Mouse (Mus musculus) embryonic facial prominence, embryonic 10.5 days (tissue): Measurements from ENCODE around the gene Tfap2b. TPM values are rescaled to one million over a fixed set of nuclear protein-coding genes. Genes with fewer than 3 reads are reported as not detected.

ENCODE experiments used
- DNase-seq: peaks from one replicate; pipeline ENCODE4 v3.0.0-alpha.2; 2017; ENCODE audit warnings: low spot score
- H3K27ac ChIP-seq: fragments of 300-500 bp; sonication (generic); replicated peaks from 2 replicates; pipeline ENCODE4 v1.5.1; 2016; ENCODE audit warnings: mild to moderate bottlenecking
- H3K27me3 ChIP-seq: fragments of 300-500 bp; sonication (generic); replicated peaks from 2 replicates; pipeline ENCODE4 v1.6.1; 2016; ENCODE audit warnings: low read depth, mild to moderate bottlenecking; ENCODE audit not compliant: poor library complexity, severe bottlenecking
- H3K36me3 ChIP-seq: fragments of 300-500 bp; sonication (generic); replicated peaks from 2 replicates; pipeline ENCODE4 v1.6.1; 2016; ENCODE audit warnings: mild to moderate bottlenecking, moderate library complexity
- H3K4me1 ChIP-seq: fragments of 300-500 bp; sonication (generic); 2 replicates; pipeline ENCODE4 v1.6.1; 2016
- H3K4me3 ChIP-seq: fragments of 300-500 bp; sonication (generic); 2 replicates; pipeline ENCODE4 v1.5.1; 2016; ENCODE audit warnings: mild to moderate bottlenecking, moderate library complexity
- H3K9me3 ChIP-seq: fragments of 300-500 bp; sonication (generic); 2 replicates; pipeline ENCODE4 v1.6.1; 2016; ENCODE audit warnings: mild to moderate bottlenecking
- WGBS: fragments of 180-500 bp; shearing (Covaris S2); methylation state at CpG from one replicate; pipeline ENCODE4 v1.1.7; 2016; 5-methylcytosine and 5-hydroxymethylcytosine counted together
- polyA plus RNA-seq: library from polyadenylated mRNA; unstranded; fragments of >200 nt; fragmentation: Nextera tagmentation; extraction: Ambion mirVana; gene quantifications from 2 replicates; pipeline ENCODE4 v1.2.1, GENCODE M21; 2016

Tfap2b gene
- polyA plus RNA-seq, 1 experiment from 2014 or later, result 38.3 TPM

DNA sequence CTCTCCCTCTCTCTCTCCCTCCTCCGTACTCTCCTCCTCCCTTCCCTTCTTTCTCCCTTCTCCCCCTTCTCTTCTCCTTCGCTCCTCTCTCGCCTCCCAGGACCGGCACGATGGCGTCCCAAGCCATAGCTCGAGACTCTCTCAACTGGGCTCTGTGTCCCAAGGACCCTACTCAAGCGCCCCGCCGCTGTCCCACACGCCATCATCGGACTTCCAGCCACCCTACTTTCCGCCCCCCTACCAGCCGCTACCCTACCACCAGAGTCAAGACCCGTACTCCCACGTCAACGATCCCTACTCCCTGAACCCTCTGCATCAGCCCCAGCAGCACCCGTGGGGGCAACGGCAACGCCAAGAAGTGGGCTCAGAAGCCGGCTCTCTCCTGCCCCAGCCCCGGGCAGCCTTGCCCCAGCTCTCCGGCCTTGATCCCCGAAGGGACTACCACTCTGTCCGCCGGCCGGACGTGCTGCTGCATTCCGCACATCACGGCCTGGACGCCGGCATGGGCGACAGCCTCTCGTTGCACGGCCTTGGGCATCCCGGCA, 5.2 kb downstream of the Tfap2b start:
- Histone ChIP-seq H3K36me3 (no peaks in the 10 kb centered on the region), H3K4me1 (peaks cover 16% of the 10 kb centered on the region), H3K27me3 (peaks cover 100% of the 10 kb centered on the region), H3K4me3 (peak overlapping the region; percentile 59), H3K9me3 (no peaks in the 10 kb centered on the region), H3K27ac (peak overlapping the region; percentile 87)
- DNase-seq, result peak; percentile 56
- under 1% methylated on average over 36 of the region's 36 CpGs for WGBS

- DNase-seq, result no peak
- Histone ChIP-seq H3K9me3 (no peaks in the 10 kb centered on the region), H3K36me3 (no peaks in the 10 kb centered on the region), H3K4me1 (peaks cover 23% of the 10 kb centered on the region; the same call in 1 of the 2 replicates), H3K27ac (no peak overlapping the region; the same call in 1 of the 2 replicates), H3K4me3 (peak overlapping the region; percentile 59), H3K27me3 (peaks cover 100% of the 10 kb centered on the region)
- 6% methylated on average over 16 of the region's 16 CpGs for WGBS
Measured at GRCm38 (mm10) chr1:19217391-19217790, 8.7 kb downstream of the Tfap2b start.

GRCm38 (mm10) chr1:19218221-19218620, 9.5 kb downstream of the Tfap2b start:
- H3K27me3 ChIP-seq, result peaks cover 100% of the 10 kb centered on the region
- H3K36me3 ChIP-seq, result no peaks in the 10 kb centered on the region
- no peak for DNase-seq
- H3K4me1 ChIP-seq, result peaks cover 23% of the 10 kb centered on the region; the same call in 1 of the 2 replicates
- H3K4me3 ChIP-seq, result peak overlapping the region; percentile 59; the same call in 1 of the 2 replicates
- 14% methylated on average over 7 of the region's 7 CpGs for WGBS
- H3K27ac ChIP-seq, result no peak overlapping the region
- no peaks in the 10 kb centered on the region for H3K9me3 ChIP-seq

GRCm38 (mm10) chr1:19219381-19219780, 10.7 kb downstream of the Tfap2b start:
- H3K27me3 ChIP-seq, result peaks cover 100% of the 10 kb centered on the region
- H3K4me3 ChIP-seq, result no peak overlapping the region
- peaks cover 23% of the 10 kb centered on the region for H3K4me1 ChIP-seq
- no peaks in the 10 kb centered on the region for H3K36me3 ChIP-seq
- H3K27ac ChIP-seq, result no peak overlapping the region
- no peaks in the 10 kb centered on the region for H3K9me3 ChIP-seq
- DNase-seq, result no peak

DNA sequence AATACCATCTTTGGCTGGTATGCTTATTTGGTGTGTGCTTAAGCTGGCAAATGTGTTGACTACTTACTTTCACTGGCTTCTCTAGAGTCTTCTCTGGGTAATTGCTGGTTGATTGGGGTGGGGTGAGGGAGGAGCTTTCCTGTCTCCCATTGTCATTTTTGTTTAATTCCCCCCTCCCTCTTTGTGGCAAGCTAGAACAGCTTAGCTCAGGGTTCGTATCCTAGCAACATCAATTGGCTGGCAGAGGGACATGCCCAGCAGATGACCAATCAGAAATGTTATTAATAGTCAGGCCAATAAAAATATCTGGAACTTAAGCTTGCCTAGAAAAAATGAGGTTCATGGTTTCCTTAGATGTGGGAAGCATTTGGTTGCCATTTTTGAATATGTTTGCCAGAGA, 11.8 kb downstream of the Tfap2b start:
- no peak for DNase-seq
- Histone ChIP-seq H3K27ac (no peak overlapping the region), H3K9me3 (no peaks in the 10 kb centered on the region), H3K4me3 (no peak overlapping the region), H3K4me1 (peaks cover 23% of the 10 kb centered on the region), H3K36me3 (no peaks in the 10 kb centered on the region), H3K27me3 (peaks cover 100% of the 10 kb centered on the region)
- 17% methylated on average over 1 of the region's 1 CpGs for WGBS

GRCm38 (mm10) chr1:19221601-19222000, 12.9 kb downstream of the Tfap2b start:
- no peak for DNase-seq
- peaks cover 34% of the 10 kb centered on the region for H3K4me1 ChIP-seq
- 4% methylated on average over 7 of the region's 7 CpGs for WGBS

DNA sequence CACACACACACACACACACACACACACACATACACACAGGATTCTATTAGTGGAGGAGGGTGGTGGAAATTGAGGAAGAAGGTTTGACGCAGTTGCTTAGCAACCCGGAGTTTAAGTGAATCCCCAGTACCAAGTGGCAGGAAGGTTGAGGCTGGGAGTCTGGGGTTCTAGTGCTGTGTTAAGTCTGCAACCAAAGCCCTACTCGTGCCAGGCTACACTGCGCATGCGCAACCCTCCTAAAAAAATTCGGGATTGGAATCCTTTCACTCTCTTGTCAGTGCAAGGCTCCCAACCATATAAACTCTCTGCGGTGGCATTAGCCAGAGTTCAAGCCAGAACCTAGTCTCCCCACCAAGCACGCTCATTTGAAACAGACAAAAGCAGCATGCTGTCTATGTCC, 18.0 kb downstream of the Tfap2b start:
- 30% methylated on average over 8 of the region's 8 CpGs for WGBS
- Histone ChIP-seq H3K36me3 (no peaks in the 10 kb centered on the region), H3K27me3 (peaks cover 98% of the 10 kb centered on the region), H3K4me1 (peaks cover 29% of the 10 kb centered on the region), H3K9me3 (no peaks in the 10 kb centered on the region), H3K27ac (no peak overlapping the region), H3K4me3 (no peak overlapping the region)
- peak; percentile 42 for DNase-seq

More at GRCm38 (mm10) chr1:19221601-19222000, 12.9 kb downstream of the Tfap2b start:
- Histone ChIP-seq H3K4me3 (no peak overlapping the region; the same call in 1 of the 2 replicates), H3K27me3 (peaks cover 100% of the 10 kb centered on the region), H3K36me3 (no peaks in the 10 kb centered on the region), H3K27ac (no peak overlapping the region), H3K9me3 (no peaks in the 10 kb centered on the region)

- Histone ChIP-seq H3K27ac (no peak overlapping the region), H3K4me1 (peaks cover 19% of the 10 kb centered on the region), H3K9me3 (no peaks in the 10 kb centered on the region), H3K4me3 (no peak overlapping the region), H3K27me3 (peaks cover 98% of the 10 kb centered on the region), H3K36me3 (no peaks in the 10 kb centered on the region)
- no peak for DNase-seq
- WGBS, result 23% methylated on average over 16 of the region's 16 CpGs
Measured at GRCm38 (mm10) chr1:19230926-19231573, 22.3 kb downstream of the Tfap2b start.

DNA sequence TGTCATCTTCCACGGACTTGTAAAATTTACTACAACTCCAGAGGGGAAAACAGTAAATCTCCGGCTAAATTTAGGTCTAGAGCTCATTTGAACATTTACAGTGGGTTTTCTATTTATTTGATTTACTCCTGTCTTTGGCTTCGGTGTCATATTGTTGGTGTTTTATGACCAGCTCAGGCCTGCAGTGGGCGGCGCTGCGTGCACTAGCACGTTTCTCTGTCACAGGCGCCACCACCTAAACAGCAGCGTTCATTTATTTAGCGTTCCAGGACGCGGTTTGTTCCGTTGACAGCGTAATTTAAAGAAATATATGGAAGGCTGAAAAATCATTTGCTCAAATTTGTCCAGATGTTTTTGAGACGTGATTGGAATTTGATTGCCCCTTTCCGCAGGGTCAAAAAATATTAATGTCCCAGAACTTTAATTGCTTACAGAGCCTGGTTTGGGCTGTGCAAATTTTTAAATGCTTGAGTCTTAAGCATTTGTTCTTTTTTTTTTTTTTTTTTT, 22.9 kb downstream of the Tfap2b start:
- H3K36me3 ChIP-seq, result no peaks in the 10 kb centered on the region
- peaks cover 18% of the 10 kb centered on the region for H3K4me1 ChIP-seq
- H3K27ac ChIP-seq, result no peak overlapping the region
- H3K4me3 ChIP-seq, result no peak overlapping the region
- no peak for DNase-seq
- 18% methylated on average over 16 of the region's 16 CpGs for WGBS
- H3K27me3 ChIP-seq, result peaks cover 98% of the 10 kb centered on the region
- no peaks in the 10 kb centered on the region for H3K9me3 ChIP-seq

DNA sequence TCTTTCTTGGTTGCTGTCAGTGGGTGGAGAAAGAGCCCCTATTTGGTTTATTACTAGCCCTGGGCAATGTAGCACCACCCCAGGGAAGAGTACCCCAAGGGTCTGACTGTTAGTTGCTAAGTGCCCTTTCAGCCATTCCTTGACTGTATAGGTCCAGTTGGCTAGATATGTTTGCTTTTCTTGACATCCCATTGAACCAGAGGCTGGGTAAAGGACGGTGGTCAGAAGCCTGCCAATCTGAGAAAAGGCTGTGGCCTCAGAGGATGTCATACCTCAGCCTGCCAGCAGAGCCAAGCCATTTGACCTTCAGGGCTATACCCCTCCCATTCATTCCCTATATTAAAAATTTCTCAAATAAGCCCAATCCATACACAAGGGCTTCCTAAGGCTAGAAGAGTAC, 24.0 kb downstream of the Tfap2b start:
- no peaks in the 10 kb centered on the region for H3K9me3 ChIP-seq
- peaks cover 98% of the 10 kb centered on the region for H3K27me3 ChIP-seq
- peak; percentile 27 for DNase-seq
- H3K4me3 ChIP-seq, result no peak overlapping the region
- H3K4me1 ChIP-seq, result peaks cover 20% of the 10 kb centered on the region
- 10% methylated on average over 1 of the region's 1 CpGs for WGBS
- H3K36me3 ChIP-seq, result no peaks in the 10 kb centered on the region
- H3K27ac ChIP-seq, result no peak overlapping the region

DNA sequence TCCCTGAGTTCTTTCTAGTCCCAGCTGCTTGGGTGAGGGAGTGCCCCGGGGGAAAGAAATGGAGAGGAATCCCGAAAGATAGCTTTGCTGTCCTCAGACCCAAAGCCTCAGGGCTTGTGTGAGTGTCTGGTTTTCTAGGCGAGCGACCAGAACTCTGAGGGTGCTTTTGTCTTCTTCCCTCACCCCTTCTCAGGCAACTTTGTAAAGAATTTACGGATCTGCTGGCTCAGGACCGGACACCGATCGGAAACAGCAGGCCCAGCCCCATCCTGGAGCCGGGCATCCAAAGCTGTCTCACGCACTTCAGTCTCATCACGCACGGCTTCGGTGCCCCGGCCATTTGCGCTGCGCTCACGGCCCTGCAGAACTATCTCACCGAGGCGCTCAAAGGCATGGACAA, 25.1 kb downstream of the Tfap2b start:
- 2% methylated on average over 19 of the region's 19 CpGs for WGBS
- H3K4me1 ChIP-seq, result peaks cover 20% of the 10 kb centered on the region
- H3K27ac ChIP-seq, result no peak overlapping the region; the same call in 1 of the 2 replicates
- peaks cover 98% of the 10 kb centered on the region for H3K27me3 ChIP-seq
- H3K36me3 ChIP-seq, result no peaks in the 10 kb centered on the region
- H3K9me3 ChIP-seq, result no peaks in the 10 kb centered on the region
- H3K4me3 ChIP-seq, result no peak overlapping the region
- no peak for DNase-seq

- Histone ChIP-seq H3K27me3 (peaks cover 98% of the 10 kb centered on the region), H3K4me3 (peak overlapping the region; percentile 41; the same call in 1 of the 2 replicates), H3K9me3 (no peaks in the 10 kb centered on the region), H3K36me3 (no peaks in the 10 kb centered on the region), H3K27ac (no peak overlapping the region), H3K4me1 (peaks cover 20% of the 10 kb centered on the region)
- DNase-seq, result peak; percentile 64
- WGBS, result 2% methylated on average over 31 of the region's 31 CpGs
Measured at GRCm38 (mm10) chr1:19234432-19235205, 25.9 kb downstream of the Tfap2b start.
